Mouse (Mus musculus): ENCODE measurements around the gene Gm26620.
A peak's percentile ranks its signal among the peaks of the same experiment; 100 is the strongest.

The Gm26620 gene

GRCm38 (mm10) chr1:170871402-170871801 is 13.5 kb upstream of the Gm26620 start:
- no peak for DNase-seq (ENCODE audit: low spot score)

DNA sequence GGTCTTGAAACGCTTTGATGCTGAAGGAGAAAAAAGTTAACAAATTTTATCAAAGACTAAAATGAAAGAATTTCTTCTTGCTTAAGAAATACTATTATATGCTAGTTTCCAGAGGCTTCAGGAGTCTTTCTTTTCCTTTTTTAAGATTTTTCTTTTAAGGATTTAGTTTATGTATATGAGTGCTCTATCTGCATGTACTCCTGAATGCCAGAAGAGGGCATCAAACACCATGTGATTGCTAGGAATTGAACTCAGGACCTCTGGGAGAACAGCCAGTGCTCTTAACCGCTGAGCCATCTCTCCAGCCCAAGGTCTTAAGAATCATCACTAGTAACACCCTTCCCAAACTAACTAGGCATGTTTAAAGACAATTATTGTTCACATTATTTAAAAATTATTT is 12.9 kb upstream of the Gm26620 start:
- DNase-seq (ENCODE audit: low spot score): no peak

GRCm38 (mm10) chr1:170875676-170876075 is 9.2 kb upstream of the Gm26620 start:
- DNase-seq (ENCODE audit: low spot score): no peak

DNA sequence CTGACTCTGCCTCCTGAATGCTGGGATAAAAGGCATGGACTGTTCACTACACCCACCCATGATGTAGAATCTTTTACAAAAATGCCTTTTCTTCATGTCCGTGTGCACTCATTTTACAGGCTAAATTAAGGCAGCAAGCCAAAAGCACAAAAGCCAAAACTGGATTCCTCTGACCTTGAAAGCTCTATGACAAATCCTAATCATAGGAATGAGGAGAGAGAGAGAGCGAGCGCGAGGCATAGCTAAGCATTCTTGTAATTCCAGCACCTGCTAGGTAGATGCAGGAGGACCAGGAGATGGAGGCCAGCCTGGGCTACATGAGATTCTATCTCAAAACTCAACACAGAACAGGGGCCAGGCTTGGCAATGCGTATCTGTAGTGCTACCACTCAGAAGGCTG is 8.0 kb upstream of the Gm26620 start:
- DNase-seq (ENCODE audit: low spot score): no peak

DNA sequence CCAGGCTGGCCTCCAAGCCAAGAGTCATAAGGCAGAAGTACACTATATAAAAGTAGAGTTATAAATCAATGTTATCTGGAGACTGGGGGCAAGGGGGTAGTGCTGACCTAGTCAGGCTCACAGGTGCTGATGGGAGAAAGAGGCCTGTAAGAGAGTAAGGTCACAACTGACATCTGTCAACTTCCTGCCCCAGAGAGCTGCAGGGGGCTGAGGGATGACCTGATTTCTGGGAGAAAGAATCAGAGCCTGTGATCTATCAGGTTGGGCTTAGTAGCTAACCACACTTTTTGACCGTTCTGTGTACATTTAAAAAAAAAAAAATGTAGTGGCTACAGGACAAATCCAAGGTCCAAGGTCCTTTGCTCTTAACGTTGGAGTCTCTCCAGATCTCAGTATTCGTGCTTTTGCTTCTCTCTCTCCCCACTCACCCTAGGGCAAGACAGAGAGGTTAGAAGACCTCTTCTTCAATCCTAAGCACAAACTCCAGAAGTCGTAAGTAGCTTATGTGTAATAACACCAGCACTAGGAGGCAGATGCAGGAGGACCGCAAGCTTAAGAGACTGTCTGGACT is 1.9 kb upstream of the Gm26620 start:
- no peak for DNase-seq (ENCODE audit: low spot score)

GRCm38 (mm10) chr1:170884390-170884789 is 475 bp upstream of the Gm26620 start:
- no peak for DNase-seq (ENCODE audit: low spot score)

GRCm38 (mm10) chr1:170886044-170886458 is 1.2 kb downstream of the Gm26620 start:
- DNase-seq (ENCODE audit: low spot score): no peak

GRCm38 (mm10) chr1:170889310-170889709 is 4.4 kb downstream of the Gm26620 start:
- no peak for DNase-seq (ENCODE audit: low spot score)

DNA sequence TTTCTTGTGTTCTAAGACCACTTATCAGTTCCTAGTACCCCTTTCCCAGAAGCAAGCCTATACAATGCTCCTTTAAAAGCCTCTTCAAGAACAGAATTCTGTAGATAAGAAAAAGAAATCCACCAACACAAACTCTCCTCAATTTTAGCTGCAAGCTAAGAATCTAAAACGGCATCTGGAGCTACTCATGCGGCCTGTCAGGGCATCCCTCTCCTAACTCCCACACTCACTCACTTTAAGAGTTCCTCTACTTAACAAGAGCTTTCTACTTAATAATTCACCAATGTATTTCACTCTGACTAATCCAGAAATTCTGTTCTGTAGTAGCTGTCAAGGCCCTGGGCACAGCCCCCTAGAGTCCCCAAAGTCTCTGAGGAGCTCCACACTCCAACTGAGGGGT is 6.8 kb downstream of the Gm26620 start:
- no peak for DNase-seq (ENCODE audit: low spot score)

- DNase-seq (ENCODE audit: low spot score): no peak
Measured at GRCm38 (mm10) chr1:170892279-170892678, 7.4 kb downstream of the Gm26620 start.

DNA sequence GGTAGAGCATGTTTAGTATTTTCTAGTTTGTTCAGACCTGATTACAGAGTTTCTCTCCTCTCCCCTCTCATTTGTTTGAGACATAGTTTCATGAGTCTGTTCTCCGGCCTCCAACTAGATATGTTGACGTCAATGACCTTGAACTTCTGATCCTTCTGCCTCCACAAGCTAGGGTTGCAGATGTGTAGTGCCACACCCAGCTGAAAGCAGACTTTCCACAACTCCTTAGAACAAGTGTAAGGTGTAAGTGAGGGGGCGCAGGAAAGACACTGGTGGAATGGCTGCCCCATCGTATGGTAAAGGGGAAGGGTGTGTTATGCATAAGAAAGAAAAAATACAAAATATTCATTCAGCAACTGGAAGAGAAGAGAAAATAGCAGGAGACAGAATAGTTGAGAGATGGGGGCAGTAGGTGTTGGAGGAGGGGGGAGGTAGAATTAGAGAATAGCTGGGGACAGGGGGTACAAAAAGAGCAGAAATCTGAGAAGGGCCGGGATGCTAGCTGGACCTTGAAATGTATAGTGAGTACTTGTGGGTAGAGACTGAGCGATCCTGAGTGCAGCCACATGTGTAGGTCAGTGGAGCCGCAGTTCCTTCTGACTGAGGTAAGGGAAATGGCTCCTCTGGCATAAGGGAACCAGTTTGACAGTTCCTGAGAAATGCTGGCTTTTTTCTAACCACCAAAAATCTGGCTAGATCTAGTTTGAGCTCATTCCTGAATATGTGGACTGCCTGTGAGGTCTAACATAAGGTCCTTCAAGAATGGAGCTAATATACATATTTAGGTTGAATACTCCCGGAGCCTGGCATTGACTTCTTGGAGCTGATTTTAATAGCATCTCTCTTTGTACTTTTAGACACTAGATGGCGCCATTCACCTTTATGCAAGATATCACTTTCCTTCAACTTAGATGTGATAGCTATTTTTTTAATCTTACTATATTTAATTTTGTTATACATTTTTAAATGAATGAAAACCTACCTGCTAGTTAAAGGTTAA is 10.0 kb downstream of the Gm26620 start:
- DNase-seq (ENCODE audit: low spot score): no peak

DNA sequence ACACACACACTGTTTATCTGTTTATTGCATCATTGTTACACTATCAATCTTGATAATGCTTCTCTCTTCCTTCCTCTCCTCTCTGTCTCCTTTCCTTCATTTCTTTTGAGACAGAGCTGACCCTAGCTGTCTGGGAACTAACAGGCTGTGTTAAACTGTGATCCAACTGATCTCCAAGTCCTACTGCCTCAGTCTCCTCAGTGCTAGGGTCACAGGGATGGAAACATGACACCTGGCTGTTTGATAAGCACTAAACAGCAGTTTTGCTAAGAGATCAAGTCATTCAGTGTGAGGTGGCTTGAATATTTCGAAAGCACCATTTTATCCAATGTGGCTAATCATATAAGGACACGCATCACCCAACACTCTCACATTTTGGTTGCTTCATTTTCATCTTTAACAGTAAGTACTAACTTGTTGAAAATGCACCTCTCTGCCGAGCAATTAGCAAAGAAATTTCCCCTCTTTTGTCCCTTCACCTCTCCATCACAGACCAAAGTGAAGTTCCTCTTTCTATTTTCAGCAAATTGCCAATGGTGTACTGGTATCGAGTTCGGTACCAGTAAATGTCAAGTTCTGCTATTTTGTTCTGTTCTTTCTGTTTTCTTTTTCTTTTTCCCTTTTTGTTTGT is 11.9 kb downstream of the Gm26620 start:
- DNase-seq (ENCODE audit: low spot score): no peak

DNA sequence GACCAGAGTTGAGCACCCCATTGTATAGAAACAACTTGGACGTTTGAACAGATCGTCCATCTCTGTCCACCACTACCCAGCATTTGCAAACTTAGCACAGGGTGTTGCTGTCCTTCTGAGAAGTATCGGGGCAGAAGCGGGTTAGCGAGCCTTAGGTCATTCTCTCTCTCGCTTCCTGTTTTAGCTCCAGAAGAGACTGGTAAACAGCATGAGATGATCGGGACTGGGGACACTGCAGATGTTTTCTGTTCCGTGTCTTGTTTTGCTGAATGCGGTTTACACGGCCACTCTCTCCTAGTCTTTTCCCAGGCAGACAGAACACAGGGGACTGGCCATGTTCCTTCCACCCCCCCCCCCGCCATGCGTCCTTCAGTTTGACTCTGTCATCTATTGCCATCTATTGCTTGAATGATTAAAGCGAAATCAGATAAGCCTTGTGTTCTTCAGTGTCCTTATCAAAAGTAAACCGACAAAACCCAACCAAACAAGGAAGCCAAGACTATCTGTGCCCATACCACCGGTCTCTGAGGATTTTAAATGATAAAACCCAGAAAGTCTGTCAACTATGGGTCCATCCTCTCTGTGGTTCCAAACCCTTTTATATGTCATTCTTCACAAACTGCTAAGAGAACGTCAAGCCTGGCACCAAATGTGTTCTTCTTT is 13.7 kb downstream of the Gm26620 start:
- DNase-seq (ENCODE audit: low spot score): no peak

DNA sequence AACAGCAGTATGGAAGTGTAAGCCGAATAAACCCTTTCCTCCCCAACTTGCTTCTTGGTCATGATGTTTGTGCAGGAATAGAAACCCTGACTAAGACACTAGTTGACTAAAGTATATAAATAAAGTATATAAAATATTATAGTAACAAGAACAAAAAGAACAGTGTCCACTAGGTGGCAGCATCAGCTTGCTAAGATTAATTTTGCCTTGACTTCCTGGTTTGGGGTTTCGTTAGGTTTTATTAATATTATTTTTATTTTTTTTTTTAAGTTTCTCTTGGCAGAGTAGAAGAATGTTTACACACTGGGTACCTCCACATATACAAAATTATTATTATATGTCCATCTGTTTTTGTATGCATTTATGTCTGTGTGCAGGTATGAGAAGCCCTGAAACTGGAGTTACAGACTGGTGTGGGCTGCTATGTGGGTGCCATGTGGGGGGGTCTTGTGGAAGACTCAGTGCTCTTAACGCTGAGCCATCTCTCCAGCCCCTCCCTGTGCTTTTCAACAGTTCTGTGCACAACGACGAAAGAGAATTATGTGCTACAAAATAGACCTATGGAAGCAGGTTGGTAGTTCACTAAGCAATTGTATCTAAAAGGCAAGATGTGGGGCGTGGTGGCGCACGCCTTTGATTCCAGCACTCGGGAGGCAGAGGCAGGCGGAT is 16.1 kb downstream of the Gm26620 start:
- DNase-seq (ENCODE audit: low spot score): no peak

GRCm38 (mm10) chr1:170901536-170902238 is 16.8 kb downstream of the Gm26620 start:
- DNase-seq (ENCODE audit: low spot score): peak; percentile 77

DNA sequence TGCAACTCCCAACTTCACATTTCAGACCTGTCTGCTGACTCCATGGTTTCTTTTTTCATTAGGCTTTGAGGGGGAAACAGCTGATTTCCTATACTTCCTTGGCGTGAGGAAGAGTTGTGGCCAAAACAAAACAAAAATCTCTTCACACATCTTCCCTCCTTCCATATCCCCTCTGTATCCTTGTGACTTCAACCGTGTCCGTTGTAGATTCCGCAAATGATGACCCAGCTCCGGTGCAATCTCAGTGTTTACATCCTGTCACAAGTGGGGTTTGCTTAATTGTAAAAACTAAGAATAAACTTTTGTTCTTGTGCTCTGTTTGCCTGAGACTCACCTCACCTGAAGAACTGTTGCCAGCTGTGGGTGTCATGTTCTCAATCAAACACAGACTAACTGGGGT is 18.6 kb downstream of the Gm26620 start:
- no peak for DNase-seq (ENCODE audit: low spot score)

- no peak for DNase-seq (ENCODE audit: low spot score)
Measured at GRCm38 (mm10) chr1:170907111-170907455, 22.2 kb downstream of the Gm26620 start.

- DNase-seq (ENCODE audit: low spot score): no peak
Measured at GRCm38 (mm10) chr1:170907456-170908191, 22.8 kb downstream of the Gm26620 start.

DNA sequence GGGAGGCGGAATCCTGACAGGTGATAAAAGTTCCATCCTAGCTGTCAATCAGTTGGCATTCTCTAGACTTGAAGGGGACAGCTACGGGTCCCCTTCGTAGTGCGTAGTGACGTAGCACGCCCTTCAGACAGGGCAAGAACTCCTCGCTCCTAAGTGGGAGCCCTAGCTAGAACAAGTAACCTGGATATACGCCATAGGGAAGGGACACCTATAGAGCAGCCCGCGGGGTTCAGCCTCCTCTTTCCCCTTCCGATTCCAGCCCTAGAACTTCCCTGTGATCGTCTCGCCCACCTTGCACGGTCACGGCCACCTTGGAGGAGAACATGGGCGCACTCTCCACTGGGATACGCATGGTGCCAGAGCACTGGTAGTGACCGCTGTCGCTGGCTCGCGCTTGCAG is 23.5 kb downstream of the Gm26620 start:
- DNase-seq (ENCODE audit: low spot score): no peak

DNA sequence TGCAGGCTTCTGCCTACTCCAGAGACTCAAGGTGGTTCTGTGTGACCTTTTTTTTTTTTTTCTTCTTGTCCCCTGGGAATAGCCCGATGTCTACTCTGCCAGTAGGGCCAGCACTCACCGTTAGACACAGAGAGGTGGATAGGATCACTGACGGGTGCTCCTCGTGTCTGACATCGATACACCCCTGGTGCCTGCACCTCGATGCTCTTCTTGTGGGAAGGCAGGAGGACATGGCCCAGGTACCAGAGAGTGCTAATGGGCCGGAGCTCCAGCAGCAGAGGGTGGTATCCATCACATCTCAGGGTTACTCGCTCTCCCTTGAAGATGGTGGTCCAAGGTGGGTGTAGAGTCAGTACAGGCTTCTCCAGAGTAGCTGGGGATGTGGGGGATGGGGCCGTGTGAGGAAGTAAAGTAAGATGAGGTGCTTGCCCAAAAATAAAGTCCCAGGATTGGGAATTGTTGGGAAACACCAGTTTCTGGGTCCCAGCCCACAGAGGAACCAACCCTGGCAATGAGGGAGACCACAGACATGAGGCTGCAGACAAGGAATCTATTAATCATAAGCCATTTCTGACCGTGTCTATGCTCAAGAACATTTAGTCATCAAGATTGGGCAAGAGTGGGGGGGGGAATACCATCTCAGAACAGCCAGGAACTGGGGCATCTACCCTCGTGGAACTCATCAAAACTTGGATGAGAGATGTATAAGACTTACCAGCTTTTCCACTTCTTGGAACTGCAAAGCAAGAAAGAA is 27.2 kb downstream of the Gm26620 start:
- DNase-seq (ENCODE audit: low spot score): no peak

All from ovary, postnatal 10 days (tissue).